Mouse (Mus musculus): ENCODE data around the gene Cacnb2.
"Not testable (repeated sequence)": the region's sequence is repeated elsewhere in the genome, so short reads cannot be mapped to it uniquely, and the experiment has no call there.

The Cacnb2 gene

DNA sequence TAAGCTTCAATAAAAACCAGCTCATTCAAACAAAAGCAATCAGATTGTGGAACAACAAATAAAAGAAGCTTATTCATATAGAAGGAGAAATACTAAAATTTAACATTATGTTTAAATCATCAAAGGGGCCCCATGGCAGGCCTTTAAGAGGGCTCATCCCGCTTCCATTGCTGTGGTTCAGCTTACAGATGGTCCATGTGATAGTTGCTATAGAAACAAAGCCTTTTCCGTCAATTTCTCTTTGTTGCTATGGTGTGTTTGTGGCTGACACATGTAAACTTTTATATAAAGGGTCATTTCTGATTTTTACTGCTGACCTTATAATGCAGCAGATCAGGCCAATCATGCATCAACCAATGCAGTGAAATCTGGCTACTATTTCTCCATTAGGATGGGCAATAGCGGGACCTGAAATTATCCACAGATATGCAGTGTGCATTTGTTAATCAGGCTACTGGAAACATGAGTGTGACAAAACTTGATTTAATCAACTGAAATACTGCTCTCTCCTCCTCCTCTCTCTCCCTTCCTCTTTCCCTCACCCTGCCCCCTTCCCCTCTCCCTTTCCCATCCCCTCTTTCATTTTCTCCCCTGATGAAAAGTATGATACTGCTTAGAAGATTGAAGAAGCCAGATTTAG, 54.4 kb downstream of the Cacnb2 start:
- no peak for DNase-seq

DNA sequence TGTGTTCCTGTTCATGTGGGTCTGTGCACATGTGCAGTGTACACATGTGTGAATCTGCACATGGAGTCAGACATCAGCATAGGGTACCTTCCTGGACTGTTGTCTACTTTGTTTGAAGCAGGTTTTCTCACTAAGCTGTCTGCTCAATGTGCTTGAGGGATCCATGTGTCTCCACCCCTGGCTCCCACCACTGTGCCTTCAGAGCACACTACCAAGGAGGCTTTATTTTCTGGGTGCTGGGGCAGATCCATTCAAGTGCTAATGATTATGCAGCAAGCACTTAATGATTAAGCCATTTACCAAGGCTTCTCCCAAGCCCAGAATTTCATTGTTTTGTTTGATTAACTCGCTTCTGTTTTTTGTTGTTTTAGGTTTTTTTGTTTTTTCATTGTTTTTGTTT, 62.3 kb downstream of the Cacnb2 start:
- DNase-seq, result no peak

DNA sequence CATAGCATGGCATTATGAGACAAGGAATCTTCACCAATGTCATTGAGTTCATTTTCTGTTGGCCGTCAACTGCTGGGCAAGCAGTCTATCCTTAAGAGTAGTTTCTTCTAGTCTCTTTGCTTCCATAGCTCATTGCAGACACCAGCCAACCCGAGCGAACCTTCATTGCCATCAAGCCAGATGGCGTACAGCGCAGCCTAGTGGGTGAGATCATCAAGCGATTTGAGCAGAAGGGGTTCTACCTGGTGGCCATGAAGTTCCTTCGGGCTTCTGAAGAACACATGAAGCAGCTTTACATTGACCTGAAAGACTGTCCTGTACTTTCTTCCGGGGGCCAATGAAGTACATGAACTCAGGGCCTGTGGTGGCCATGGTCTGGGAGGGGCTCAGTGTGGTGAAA, 69.2 kb downstream of the Cacnb2 start:
- no peak for DNase-seq

DNA sequence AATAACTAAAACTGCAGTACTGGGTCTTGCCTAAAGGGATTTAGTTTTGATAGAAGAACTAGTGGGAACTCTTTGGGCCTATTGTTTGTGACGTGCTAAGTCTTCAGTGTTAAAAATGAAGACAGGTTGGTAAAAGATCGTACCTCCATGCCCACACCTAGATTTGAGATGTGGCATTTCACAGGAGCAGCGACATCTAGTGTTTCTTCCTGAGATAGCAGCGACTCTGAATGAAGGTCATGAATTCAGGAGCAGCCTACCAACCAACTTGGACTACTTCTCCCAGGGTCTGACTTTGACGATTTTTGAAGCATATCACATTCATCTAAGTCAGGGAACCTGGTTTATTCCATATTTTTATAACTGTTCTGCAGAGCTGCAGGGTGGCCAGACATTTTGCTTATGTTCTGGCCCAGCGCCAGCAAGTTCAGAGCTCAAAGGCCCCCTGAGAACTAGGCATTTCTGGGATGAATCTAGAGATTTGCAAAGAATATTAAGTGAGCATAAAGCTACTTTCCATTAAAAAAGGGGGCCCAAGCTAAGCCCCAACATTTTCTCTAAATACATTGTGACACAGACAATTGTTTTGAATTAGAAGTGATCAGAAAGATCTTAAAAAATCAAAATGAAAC, 74.1 kb downstream of the Cacnb2 start:
- peak; percentile 80 to 85 for DNase-seq

DNA sequence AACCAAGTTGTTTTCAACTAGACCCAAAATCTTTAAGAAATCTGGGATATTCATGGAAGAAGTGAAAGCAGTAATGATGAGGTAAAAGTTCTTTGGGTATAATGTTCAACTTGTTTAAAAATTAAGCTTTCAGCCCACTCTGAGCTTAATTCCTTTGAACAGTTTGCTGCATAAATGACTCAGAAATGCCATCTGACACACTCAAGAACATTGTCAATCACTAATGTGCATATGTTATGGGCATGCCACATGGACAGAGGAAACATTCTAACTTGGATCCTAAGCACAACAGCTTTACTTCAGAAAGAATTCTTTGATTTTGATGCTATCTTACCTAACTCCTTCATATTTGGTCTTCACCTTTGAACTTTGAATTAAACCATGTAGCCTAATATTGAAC, 81.3 kb downstream of the Cacnb2 start:
- DNase-seq, result no peak

DNA sequence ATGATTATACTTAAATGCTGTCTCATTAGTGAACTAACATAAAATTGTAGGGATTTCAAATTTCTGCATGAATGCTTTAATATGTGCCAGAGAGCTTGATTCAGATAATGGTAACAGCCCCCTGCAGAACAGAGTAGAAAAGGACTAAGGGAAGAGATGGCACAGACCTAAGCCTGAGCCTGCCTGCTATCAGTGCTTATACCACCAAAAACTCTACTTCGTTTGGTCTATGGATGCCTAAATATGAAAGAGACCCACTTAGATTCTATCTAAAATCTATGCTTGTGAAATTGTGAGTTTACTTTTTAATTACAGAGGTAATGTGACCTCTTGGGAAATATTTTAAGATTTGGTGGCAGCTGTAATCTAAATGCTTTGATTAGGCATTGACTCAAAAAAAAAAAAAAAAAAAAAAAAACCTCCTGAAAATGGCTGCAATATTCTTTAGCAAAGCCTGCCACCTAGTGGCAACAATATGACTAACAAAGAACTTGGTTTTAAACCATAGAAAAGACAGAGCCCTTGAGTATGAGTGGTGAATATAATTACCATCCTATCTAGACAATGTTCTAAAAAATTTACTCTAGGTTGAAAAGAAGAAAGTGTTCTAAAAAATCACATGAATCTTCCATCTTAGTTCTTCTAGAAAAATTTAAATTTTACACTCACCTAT, 100.2 kb downstream of the Cacnb2 start:
- DNase-seq, result peak; percentile 75 to 78

DNA sequence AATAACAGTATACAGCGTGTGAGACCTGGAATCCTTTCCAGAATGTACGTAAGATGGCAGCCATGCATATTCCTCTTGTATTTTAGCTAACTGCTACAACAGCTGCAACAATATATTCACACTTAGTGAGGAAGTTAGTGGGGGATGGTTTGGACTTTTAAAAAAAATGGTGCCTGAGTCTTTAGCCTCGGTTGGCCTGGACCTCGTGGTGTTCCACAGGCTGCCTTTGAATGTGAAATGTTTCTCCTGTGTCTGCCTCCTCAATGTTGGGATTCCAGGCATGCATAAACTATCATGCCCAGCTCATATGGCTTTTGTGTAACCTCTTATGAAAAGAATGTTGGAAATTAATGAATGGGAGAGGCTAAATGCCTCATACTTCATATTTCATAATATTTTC, 100.8 kb downstream of the Cacnb2 start:
- DNase-seq, result no peak

DNA sequence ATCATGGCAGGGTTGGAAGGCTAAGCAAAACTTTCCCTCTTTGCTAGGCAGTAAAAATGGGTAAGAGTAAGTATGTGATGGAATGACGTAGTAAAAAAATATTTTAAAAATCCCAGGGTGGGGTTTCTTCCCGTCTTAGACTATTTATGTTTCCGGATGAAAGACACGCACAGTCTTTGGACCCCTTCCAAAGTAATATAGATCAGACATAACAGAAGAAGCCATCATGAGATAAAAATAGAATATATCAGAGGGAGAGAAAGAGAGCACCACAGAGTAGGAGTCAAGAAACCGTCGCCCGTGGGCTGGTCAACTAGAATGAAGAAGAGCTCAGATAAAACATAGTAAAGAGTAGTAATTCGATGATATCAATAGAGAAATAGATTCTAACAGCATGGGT, 107.4 kb downstream of the Cacnb2 start:
- no peak for DNase-seq

DNA sequence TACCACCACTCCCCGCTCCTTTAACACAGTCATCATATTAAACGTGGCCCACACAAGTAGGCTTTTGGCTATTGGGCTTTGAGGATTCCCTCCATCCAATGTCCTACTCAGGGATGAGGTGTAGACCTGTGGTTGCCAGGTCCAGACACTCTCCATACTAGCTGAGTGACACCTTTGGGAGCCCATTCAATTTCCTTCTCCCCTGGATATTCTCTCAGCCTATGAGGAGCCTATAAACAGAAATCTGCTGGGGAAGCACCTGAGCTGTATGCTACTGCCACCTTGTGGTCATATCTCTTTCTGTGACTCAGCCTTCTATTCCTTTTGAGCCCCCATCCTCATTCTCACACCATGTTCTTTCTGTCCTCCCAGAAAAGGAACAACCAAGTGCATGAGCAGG, 108.9 kb downstream of the Cacnb2 start:
- peak; percentile 23 to 25 for DNase-seq

DNA sequence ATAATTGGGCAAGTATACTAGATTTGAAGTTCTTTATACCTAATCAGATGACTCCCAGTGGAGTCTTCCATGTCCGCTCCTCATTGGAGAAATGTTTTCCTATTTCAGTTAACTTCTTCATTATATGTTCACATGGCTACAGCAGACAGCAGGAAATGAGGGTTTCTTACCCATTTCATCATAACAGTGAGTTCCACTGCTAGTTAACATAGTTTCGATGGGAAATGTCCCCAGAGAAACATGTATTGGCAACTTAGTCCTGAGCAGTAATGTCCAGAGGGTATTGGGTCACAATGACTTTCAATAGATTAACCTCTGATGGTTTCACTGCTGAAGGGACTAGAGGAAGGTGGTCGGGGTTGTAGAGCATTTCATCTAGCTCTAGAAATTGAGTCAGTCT, 110.2 kb downstream of the Cacnb2 start:
- no peak for DNase-seq

DNA sequence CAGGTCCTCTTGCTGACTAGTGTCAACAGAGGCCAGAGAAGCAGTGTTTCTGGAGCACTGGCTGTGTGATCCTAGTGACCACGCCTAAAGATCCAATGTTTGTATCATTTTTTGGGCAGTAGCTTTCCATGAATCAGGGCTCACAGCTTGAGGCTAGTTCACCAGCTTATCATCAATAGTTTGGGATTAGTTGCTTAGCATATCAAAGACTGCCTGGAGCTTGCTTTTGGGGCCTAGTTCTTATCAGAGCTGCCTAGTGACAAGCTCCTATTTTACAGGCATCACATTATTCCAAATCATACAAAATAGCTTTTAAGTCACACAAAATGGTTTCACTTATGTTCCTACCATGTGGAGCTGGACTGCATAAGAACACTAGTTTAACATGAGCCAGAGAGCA, 113.8 kb downstream of the Cacnb2 start:
- no peak for DNase-seq

DNA sequence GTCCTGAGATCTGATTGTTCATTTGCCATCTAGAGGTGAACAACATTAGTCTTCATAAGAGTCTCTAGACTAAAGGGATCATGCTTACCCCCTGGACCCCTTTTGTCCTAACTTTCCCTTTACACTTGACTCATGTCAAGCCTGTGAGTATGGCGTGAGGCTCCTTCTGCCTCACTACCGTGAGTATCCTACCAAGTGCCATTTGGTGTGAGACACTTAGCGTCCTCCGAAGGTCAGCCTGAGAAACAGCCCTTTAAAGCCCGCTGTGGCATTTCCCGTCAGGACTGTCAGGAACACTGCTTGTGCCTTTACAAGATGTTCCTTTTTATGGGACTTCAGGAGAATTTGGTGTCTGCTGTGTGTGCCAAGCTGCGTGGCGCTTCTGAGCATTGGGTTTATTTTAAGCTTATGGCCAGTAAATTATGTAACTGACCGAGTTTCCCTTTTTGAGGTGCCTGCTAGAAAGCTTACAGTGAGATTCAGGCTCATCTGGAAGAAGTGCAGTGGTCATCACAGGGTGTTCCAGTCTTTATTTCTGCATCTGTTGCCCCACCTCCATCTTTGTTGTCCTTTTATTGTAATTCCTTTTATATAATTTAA, 116.3 kb downstream of the Cacnb2 start:
- DNase-seq, result no peak

DNA sequence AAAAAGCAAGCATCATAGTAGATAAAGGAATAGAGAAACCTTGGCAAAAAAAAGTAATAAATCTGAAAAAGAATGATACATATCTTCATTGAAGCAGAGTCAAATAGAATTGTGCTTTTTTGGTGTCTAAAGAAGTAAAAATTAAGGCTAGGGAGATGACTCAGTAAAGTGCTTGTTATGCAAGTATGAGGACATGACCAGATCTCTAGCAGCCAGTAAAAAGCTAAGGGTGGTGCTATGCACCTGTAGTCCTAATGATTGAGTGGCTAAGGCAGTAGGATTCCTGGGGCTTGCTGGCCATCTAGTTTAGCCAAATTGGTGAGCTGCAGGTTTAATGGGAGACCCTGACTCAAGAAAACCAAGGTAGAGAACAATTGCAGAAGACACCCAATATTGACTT, 122.5 kb downstream of the Cacnb2 start:
- DNase-seq, result no peak

DNA sequence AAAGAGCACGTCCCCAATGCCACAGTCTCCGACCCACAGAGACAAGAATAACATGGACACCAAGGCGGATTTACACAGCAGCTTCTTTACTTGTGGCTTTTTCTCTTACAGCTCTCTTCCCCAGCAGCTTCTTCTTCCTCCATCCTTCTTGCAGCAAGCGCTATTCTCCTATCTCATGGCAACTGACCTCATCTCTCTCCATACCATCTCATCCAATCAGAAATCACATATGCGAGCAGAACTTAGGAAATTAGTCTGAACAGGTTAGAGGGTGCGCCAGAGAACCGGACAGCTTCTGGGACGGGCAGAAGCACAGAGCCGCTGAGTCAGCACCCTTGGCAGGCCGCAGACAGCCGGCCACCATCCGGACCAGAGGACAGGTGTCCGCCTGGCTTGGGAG, 123.7 kb downstream of the Cacnb2 start:
- not testable (repeated sequence) for DNase-seq

DNA sequence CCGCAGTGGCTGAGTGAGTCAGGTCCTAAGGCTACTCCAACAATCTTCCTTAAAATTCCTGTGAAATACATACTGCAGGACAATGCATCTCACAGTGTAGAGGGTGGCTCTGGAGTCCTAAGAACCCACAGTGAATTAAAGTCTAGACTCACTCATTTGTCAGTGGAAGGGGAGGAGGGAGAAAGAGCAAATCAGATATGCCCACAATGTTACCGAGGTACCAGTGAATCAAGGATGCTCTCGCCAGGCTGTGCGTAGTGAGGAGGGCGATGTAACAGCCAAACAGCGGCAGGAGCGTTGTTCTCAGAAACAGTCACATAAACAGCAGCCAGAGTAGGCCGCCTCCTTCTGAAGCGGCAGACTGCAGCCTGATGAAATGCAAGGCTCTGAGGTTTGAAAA, 136.0 kb downstream of the Cacnb2 start:
- peak; percentile 26 to 33 for DNase-seq

DNA sequence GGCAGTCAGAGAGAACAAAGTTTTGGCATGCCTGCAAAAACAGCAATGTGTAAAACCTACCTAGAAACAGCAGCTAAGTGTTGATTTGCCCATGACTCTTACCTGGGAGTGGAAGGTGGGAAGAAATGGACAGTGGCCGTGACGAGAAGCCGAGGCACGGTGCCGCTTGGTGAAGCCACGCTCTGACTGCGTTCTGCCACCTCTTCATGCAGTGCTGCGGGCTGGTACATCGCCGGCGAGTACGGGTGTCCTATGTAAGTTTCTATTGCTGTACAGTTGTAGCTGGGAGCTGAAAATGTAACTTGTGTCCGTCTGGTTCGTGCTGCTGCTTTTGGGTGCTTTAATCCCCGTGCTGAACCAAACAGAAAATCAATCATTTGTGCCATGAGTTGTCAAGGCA, 136.6 kb downstream of the Cacnb2 start:
- peak; percentile 20 to 24 for DNase-seq

DNA sequence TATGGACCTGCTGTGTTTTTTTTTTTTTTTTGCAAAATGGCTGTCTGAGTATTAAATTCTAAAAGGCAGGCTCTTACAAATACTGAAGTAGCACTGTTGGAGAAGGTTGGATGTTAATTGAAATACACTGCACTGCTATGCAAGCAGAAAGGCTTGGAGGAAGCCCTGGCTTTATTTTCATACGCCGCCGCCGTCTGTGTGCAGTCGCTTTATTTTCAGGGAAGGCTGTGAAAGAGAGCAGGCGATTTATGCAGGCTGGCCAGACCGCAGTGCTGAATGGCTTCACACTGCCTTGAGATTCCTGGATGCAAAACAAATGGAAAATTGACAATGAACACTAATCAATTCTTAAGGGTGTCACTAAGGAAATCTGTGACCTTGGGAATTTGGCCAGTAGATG, 137.5 kb downstream of the Cacnb2 start:
- peak; percentile 49 to 58 for DNase-seq

DNA sequence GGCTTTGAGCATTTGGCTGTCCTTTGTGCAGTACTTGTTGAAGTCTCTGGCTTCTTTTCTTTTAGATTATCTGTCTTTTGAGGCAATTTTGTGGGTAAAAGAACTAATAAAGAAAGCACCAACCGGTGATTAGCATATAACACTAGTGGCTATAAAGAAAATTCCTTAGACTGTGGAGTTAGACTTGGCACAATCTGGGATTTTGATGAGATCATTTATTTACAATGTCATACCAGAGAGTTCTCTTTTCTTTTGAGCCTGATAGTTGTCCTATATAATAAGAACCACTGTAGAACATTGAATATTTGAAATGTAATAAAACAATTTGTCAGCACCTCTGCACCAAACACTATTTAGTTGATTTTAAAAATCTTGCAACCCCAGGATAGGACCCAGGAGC, 141.9 kb downstream of the Cacnb2 start:
- DNase-seq, result no peak

DNA sequence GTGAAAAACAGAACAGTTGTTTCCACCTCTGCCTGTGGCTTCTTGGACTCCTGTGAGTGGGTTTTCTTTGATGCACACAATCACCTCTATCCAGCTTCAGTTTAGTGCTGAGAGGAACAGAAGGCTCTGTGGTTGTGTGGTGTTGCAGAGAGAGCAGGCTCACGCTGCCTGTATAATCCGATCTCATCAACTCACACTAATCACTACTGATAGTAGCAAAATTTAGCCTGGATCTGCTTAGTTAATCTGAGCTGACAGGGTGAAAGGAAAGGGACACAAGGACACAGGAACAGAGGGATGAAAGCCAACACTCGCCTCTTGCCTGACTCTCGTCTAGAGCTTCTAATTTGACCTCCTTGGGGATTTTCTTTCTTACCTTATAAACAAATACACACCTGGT, 160.0 kb downstream of the Cacnb2 start:
- peak in 1 of 2 experiments; percentile 7 for DNase-seq

DNA sequence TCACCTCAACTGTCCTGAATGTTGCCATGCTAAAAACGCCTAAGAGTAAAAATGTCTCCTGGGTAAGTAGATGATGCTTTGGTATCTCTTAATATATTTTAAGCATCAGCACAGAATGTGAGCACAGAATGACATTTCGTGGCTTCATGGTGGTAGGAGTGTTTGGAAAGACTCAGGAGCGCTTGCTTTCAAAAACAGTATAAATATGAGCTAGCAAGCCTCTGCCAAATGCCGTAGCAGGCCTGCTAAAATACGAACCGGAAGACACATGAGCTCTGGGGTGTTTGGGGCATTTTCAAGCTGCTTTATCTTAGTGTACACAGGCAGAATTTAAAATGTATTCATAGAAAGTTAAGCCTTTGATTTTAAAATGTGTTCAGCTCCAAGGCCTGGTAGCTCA, 161.0 kb downstream of the Cacnb2 start:
- DNase-seq, result no peak

DNA sequence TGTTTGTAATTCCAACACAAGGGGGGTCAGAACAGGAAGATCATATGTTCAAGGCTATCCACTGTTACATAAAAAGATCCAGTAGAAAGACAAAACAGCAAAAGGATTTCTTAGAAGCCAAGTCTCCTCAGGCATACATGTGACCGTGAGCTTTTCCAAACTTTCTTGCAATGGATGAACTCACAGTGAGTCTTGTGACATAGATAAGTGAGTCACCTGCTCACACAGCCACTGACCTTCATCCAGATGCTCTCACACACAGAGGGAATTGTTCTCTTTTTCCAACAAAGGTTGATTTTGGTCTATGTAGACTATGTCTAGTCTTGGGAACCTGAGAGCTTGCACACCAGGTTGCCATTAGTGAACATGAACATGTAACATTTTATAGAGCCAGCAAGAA, 166.6 kb downstream of the Cacnb2 start:
- DNase-seq, result no peak

DNA sequence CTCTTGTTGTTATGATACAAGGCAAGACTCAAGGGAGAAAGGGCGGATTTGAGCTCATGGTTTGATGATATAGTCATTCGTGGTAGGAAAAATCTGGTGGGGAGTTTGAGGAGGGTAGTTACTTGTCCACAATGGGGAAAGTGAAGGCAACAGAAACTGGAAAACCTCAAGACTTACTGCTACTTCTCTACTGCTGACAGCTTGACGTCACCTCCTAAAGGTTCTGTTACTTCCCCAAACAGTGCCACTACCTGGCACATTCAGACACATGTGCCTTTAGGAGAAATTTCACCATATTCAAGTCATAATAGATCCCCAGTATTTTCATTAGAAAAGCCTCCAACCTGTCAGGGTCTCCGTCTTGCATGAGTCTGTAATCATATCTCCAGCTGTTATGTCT, 167.7 kb downstream of the Cacnb2 start:
- no peak for DNase-seq

DNA sequence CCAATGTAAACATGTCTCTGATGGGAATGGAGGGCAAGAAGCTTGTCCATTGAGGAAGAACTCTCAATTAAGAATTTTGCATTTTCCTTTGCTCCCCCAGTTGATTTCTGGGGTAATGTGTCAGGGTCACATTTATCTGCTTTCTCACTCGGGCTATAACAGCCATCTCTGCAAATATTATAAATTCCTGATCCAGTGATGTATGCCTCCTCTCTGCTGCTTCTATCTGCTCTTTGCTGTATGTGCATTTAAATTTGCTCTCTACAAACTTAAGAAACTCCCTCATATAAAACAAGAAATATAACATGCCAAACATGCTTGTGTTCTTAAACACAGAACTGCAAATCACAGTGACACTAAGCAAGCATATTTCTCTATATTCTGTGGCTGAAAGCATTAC, 171.5 kb downstream of the Cacnb2 start:
- DNase-seq, result no peak

DNA sequence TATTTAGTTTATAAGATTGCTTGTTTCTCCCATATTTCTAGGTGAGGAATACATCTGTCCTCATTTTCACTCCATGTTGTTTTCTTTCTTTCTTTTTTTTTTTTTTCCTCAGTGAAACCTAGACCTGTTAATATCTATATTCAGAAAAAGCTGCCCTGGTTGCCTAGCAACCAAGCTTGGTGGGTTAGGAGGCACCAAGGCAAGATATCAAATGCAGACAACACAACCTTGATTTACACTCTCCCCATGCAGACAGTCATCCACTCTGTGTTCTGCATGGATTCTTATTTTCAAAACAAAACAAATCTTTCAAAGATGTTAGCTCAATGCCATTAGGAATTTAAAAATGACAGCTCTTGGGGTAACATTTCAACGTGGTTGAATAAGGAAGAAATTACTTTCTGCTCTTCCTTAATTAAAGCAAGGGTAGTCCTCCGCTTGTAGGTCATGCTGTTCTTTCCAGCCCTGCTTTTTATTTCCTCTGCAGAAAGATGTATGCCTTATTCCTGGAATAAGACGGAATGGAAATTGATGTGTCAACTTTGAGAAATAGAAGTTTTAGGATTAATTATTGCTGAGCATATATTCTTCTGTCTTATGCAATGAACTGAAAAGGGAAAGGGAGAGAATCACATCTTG, 172.1 kb downstream of the Cacnb2 start:
- DNase-seq, result no peak

Measured in cerebellum, postnatal 14 days (tissue).